Mouse (Mus musculus) forebrain, embryonic 10.5 days (tissue): ENCODE measurements around the gene Ssu72. TPM values are rescaled to one million over a fixed set of nuclear protein-coding genes. Genes with fewer than 3 reads are reported as not detected.
"Not testable (repeated sequence)": the region's sequence is repeated elsewhere in the genome, so short reads cannot be mapped to it uniquely, and the experiment has no call there.

Experiments
- DNase-seq: peaks from one replicate; pipeline ENCODE4 v3.0.0-alpha.2; 2017; ENCODE audit warnings: low spot score; ENCODE audit errors: extremely low spot score
- H3K27ac ChIP-seq: fragments of 300-500 bp; sonication (generic); 2 replicates; pipeline ENCODE4 v1.5.1; 2016; ENCODE audit warnings: mild to moderate bottlenecking
- H3K27me3 ChIP-seq: fragments of 300-500 bp; sonication (generic); 2 replicates; pipeline ENCODE4 v1.6.1; 2016; ENCODE audit warnings: mild to moderate bottlenecking; ENCODE audit not compliant: poor library complexity, severe bottlenecking
- H3K36me3 ChIP-seq: fragments of 300-500 bp; sonication (generic); replicated peaks from 2 replicates; pipeline ENCODE4 v1.6.1; 2016; ENCODE audit warnings: mild to moderate bottlenecking, moderate library complexity
- H3K4me1 ChIP-seq: fragments of 300-500 bp; sonication (generic); 2 replicates; pipeline ENCODE4 v1.6.1; 2016
- H3K4me3 ChIP-seq: fragments of 300-500 bp; sonication (generic); 2 replicates; pipeline ENCODE4 v1.5.1; 2016; ENCODE audit warnings: mild to moderate bottlenecking, moderate library complexity
- H3K9me3 ChIP-seq: fragments of 300-500 bp; sonication (generic); 2 replicates; pipeline ENCODE4 v1.6.1; 2016; ENCODE audit warnings: mild to moderate bottlenecking, moderate library complexity
- WGBS: fragments of 180-500 bp; shearing (Covaris S2); methylation state at CpG from one replicate; pipeline ENCODE4 v1.1.7; 2016; 5-methylcytosine and 5-hydroxymethylcytosine counted together
- polyA plus RNA-seq: library from polyadenylated mRNA; unstranded; fragments of >200 nt; fragmentation: Nextera tagmentation; extraction: Ambion mirVana; gene quantifications from 2 replicates; pipeline ENCODE4 v1.2.1, GENCODE M21; 2016

The Ssu72 gene
- 163 and 164 TPM in 2 replicates for polyA plus RNA-seq

- Histone ChIP-seq H3K27ac (peak within 1 kb of the TSS; percentile 96), H3K9me3 (no peaks in the 10 kb centered on the region), H3K27me3 (no peaks in the 10 kb centered on the region), H3K36me3 (peaks cover 4% of the 10 kb centered on the region; the same call in 1 of the 2 replicates), H3K4me1 (peaks cover 24% of the 10 kb centered on the region), H3K4me3 (peak within 1 kb of the TSS; percentile 100)
- peak; percentile 94 for DNase-seq
- WGBS = under 1% methylated on average over 83 of the region's 83 CpGs
Observed at GRCm38 (mm10) chr4:155704721-155705591, at the start of gene Ssu72. Ssu72 (plus strand) TSS chr4:155704800.

- H3K4me3 ChIP-seq = no peak overlapping the region; the same call in 1 of the 2 replicates
Observed at GRCm38 (mm10) chr4:155656214-155656751, 48.3 kb upstream of the Ssu72 start.

GRCm38 (mm10) chr4:155658961-155659360 lies 45.6 kb upstream of the Ssu72 start:
- H3K27me3 ChIP-seq = peaks cover 35% of the 10 kb centered on the region
- H3K9me3 ChIP-seq = no peaks in the 10 kb centered on the region
- 92% methylated on average over 10 of the region's 10 CpGs for WGBS
- H3K27ac ChIP-seq = no peak overlapping the region
- H3K4me3 ChIP-seq = no peak overlapping the region
- peaks cover 17% of the 10 kb centered on the region for H3K4me1 ChIP-seq
- no peak for DNase-seq
- H3K36me3 ChIP-seq = peaks cover 25% of the 10 kb centered on the region

More at GRCm38 (mm10) chr4:155656214-155656751, 48.3 kb upstream of the Ssu72 start:
- Histone ChIP-seq H3K27me3 (peaks cover 62% of the 10 kb centered on the region), H3K36me3 (peaks cover 35% of the 10 kb centered on the region), H3K9me3 (no peaks in the 10 kb centered on the region), H3K27ac (no peak overlapping the region), H3K4me1 (peaks cover 40% of the 10 kb centered on the region)
- WGBS = 90% methylated on average over 13 of the region's 13 CpGs
- no peak for DNase-seq

GRCm38 (mm10) chr4:155660641-155661040 lies 44.0 kb upstream of the Ssu72 start:
- H3K27me3 ChIP-seq = peaks cover 18% of the 10 kb centered on the region
- H3K9me3 ChIP-seq = no peaks in the 10 kb centered on the region
- H3K36me3 ChIP-seq = peaks cover 28% of the 10 kb centered on the region
- WGBS = 93% methylated on average over 12 of the region's 12 CpGs
- H3K4me3 ChIP-seq = no peak overlapping the region
- H3K27ac ChIP-seq = no peak overlapping the region
- DNase-seq = no peak
- H3K4me1 ChIP-seq = 0 out of 2 replicates have a peak, but pooled peaks cover under 1% of the 10 kb centered on the region

GRCm38 (mm10) chr4:155666903-155667302 lies 37.7 kb upstream of the Ssu72 start:
- H3K36me3 ChIP-seq = peaks cover 3% of the 10 kb centered on the region; the same call in 1 of the 2 replicates
- H3K27ac ChIP-seq = no peak overlapping the region
- no peaks in the 10 kb centered on the region for H3K27me3 ChIP-seq
- DNase-seq = no peak
- no peaks in the 10 kb centered on the region for H3K9me3 ChIP-seq
- peaks cover 20% of the 10 kb centered on the region for H3K4me1 ChIP-seq
- H3K4me3 ChIP-seq = no peak overlapping the region

- H3K27me3 ChIP-seq = no peaks in the 10 kb centered on the region
- under 1% methylated on average over 73 of the region's 73 CpGs for WGBS
- peak within 1 kb of the TSS; percentile 95 for H3K4me3 ChIP-seq
- DNase-seq = peak; percentile 97
- peak within 1 kb of the TSS; percentile 85 for H3K27ac ChIP-seq
- no peaks in the 10 kb centered on the region for H3K9me3 ChIP-seq
- peaks cover 20% of the 10 kb centered on the region for H3K4me1 ChIP-seq
- peaks cover 3% of the 10 kb centered on the region; the same call in 1 of the 2 replicates for H3K36me3 ChIP-seq
Observed at GRCm38 (mm10) chr4:155668689-155669597, 35.7 kb upstream of the Ssu72 start, which contains the start of gene Mib2. Mib2 (minus strand) TSS chr4:155669198.

- Histone ChIP-seq H3K9me3 (no peaks in the 10 kb centered on the region), H3K4me3 (peak overlapping the region; percentile 95), H3K27ac (peak overlapping the region; percentile 85), H3K4me1 (peaks cover 20% of the 10 kb centered on the region), H3K36me3 (no peaks in the 10 kb centered on the region; the same call in 1 of the 2 replicates), H3K27me3 (no peaks in the 10 kb centered on the region)
- no peak for DNase-seq
- WGBS = 1% methylated on average over 8 of the region's 8 CpGs
Observed at GRCm38 (mm10) chr4:155669598-155670075, 35.0 kb upstream of the Ssu72 start.

GRCm38 (mm10) chr4:155670236-155670635 lies 34.4 kb upstream of the Ssu72 start:
- 56% methylated on average over 4 of the region's 4 CpGs for WGBS
- not testable (repeated sequence) for H3K9me3 ChIP-seq, DNase-seq, H3K27me3 ChIP-seq, H3K27ac ChIP-seq, H3K36me3 ChIP-seq
- Histone ChIP-seq H3K4me3 (peak overlapping the region; percentile 95; the same call in 1 of the 2 replicates), H3K4me1 (peaks cover 20% of the 10 kb centered on the region)

- no peaks in the 10 kb centered on the region for H3K27me3 ChIP-seq
- H3K9me3 ChIP-seq = no peaks in the 10 kb centered on the region
- DNase-seq = no peak
- no peak overlapping the region for H3K27ac ChIP-seq
- peaks cover 20% of the 10 kb centered on the region for H3K4me1 ChIP-seq
- 59% methylated on average over 2 of the region's 2 CpGs for WGBS
- no peak overlapping the region for H3K4me3 ChIP-seq
- no peaks in the 10 kb centered on the region for H3K36me3 ChIP-seq
Observed at GRCm38 (mm10) chr4:155672082-155672481, 32.5 kb upstream of the Ssu72 start.

- Histone ChIP-seq H3K36me3 (no peaks in the 10 kb centered on the region), H3K27ac (no peak overlapping the region), H3K4me1 (no peaks in the 10 kb centered on the region), H3K27me3 (no peaks in the 10 kb centered on the region), H3K4me3 (no peak overlapping the region), H3K9me3 (no peaks in the 10 kb centered on the region)
- 89% methylated on average over 2 of the region's 2 CpGs for WGBS
- no peak for DNase-seq
Observed at GRCm38 (mm10) chr4:155675991-155676390, 28.6 kb upstream of the Ssu72 start.

GRCm38 (mm10) chr4:155683670-155684277 lies 20.8 kb upstream of the Ssu72 start:
- WGBS = 93% methylated on average over 16 of the region's 19 CpGs
- not testable (repeated sequence) for H3K36me3 ChIP-seq, H3K27me3 ChIP-seq, H3K27ac ChIP-seq, H3K4me3 ChIP-seq, DNase-seq, H3K4me1 ChIP-seq, H3K9me3 ChIP-seq

- H3K27me3 ChIP-seq, H3K4me3 ChIP-seq: not testable (repeated sequence)
Observed at GRCm38 (mm10) chr4:155687764-155688163, 16.8 kb upstream of the Ssu72 start.

More at GRCm38 (mm10) chr4:155687764-155688163, 16.8 kb upstream of the Ssu72 start:
- WGBS = 93% methylated on average over 4 of the region's 4 CpGs
- H3K27ac ChIP-seq, H3K36me3 ChIP-seq, H3K9me3 ChIP-seq, DNase-seq, H3K4me1 ChIP-seq: not testable (repeated sequence)
